Comparison of ENCODE assay signal across 21 mouse cellular contexts in genomic region chr2:51708701-51709100, GRCm38 (mm10).
DNase-seq lines count a peak whose midpoint lies in the region; ATAC-seq lines count a peak whose summit lies in the region.
"Had no signal": no experiment of that assay in that cellular context is flagged by ENCODE, and none has a peak within 500 bp of the region (broad histone marks: within the 10 kb centered on the region; RNA-seq: fewer than 3 reads in every experiment).

No protein-coding gene starts in this region.

- no peak for ATAC-seq in megakaryocyte, adult 5-6 weeks (ENCODE audit: poor library complexity, severe bottlenecking)
- ATAC-seq: forebrain, embryonic 16.5 days; intestine, postnatal 0 days had no signal

- H3K27me3 ChIP-seq in heart, embryonic 10.5 days (ENCODE audit: insufficient read depth, poor library complexity, severe bottlenecking): no peaks in the 10 kb centered on the region
- H3K27me3 ChIP-seq: hindbrain, embryonic 15.5 days; liver, embryonic 13.5 days; neural tube, embryonic 13.5 days had no signal

- no peaks in the 10 kb centered on the region for H3K9me3 ChIP-seq in heart, embryonic 10.5 days
- H3K9me3 ChIP-seq: hindbrain, embryonic 15.5 days; liver, embryonic 13.5 days; midbrain, embryonic 10.5 days; neural tube, embryonic 13.5 days had no signal

- no peaks in the 10 kb centered on the region for H3K36me3 ChIP-seq in heart, embryonic 10.5 days
- H3K36me3 ChIP-seq: hindbrain, embryonic 15.5 days; liver, embryonic 13.5 days; midbrain, embryonic 10.5 days; neural tube, embryonic 13.5 days had no signal

- intact Hi-C loops in heart, postnatal 10 days (cut with DNase I): no loop called here

- 75% methylated on average over 2 of the region's 2 CpGs for WGBS in heart, embryonic 10.5 days

- DNase-seq in cerebellum, postnatal 14 days: peak; percentile 37 to 49
- DNase-seq in cerebellum, adult 11 months: no peak
- peak; percentile 49 to 53 for DNase-seq in heart, postnatal 10 days
- no peak for DNase-seq in heart, embryonic 10.5 days (ENCODE audit: low spot score)
- DNase-seq in urinary bladder, postnatal 14 days (ENCODE audit: low spot score): peak; percentile 4
- DNase-seq in urinary bladder, adult 2 months (ENCODE audit: low spot score): no peak
- DNase-seq in heart, postnatal 4 days: peak; percentile 41
- DNase-seq: B cell, adult 2 months; cerebellum, adult 9-11 months; left cerebral cortex, postnatal 4 days; liver, embryonic 13.5 days; right cerebral cortex, postnatal 25 days; thymus, postnatal 14 days had no signal

- H3K4me1 ChIP-seq in heart, embryonic 10.5 days: peaks cover 10% of the 10 kb centered on the region; the same call in 1 of the 2 replicates
- H3K4me1 ChIP-seq: liver, embryonic 13.5 days; midbrain, embryonic 10.5 days had no signal

- no peak overlapping the region for H3K4me3 ChIP-seq in heart, embryonic 10.5 days
- H3K4me3 ChIP-seq: hindbrain, embryonic 15.5 days; layer of hippocampus, adult 2 months; liver, embryonic 13.5 days; midbrain, embryonic 10.5 days; neural tube, embryonic 13.5 days had no signal

- H3K27ac ChIP-seq in heart, embryonic 10.5 days: no peak overlapping the region
- H3K27ac ChIP-seq: hindbrain, embryonic 15.5 days; kidney, postnatal 0 days; layer of hippocampus, adult 2 months; liver, embryonic 13.5 days; midbrain, embryonic 10.5 days; neural tube, embryonic 13.5 days had no signal

Comparison
In these comparisons a context has a peak if more than half of its experiments do, and no peak if none do; other contexts are left out.
1. DNase-seq: peak in cerebellum, postnatal 14 days (2 of 2), heart, postnatal 10 days (2 of 2), urinary bladder, postnatal 14 days (single experiment) and heart, postnatal 4 days (single experiment); none in cerebellum, adult 11 months (single experiment), heart, embryonic 10.5 days (single experiment) and urinary bladder, adult 2 months (single experiment).